Mouse (Mus musculus) limb, embryonic 11.5 days (tissue): ENCODE results near the gene Adamts15. TPM values are rescaled to one million over a fixed set of nuclear protein-coding genes. Genes with fewer than 3 reads are reported as not detected.

Experiments used
- ATAC-seq: fragments of 200-750 bp; cut with Nextera tagmentation; 2 replicates; pipeline ENCODE4 v1.8.0; 2017; ENCODE audit warnings: low read depth; ENCODE audit not compliant: insufficient number of reproducible peaks, low FRiP score, low TSS enrichment
- DNase-seq: peaks from one replicate; pipeline ENCODE4 v3.0.0-alpha.2; 2015; ENCODE audit warnings: low spot score
- H3K27ac ChIP-seq: fragments of 300-500 bp; sonication (generic); replicated peaks from 2 replicates; pipeline ENCODE4 v1.5.1; 2014; ENCODE audit warnings: low read depth, mild to moderate bottlenecking, low read length
- H3K27me3 ChIP-seq: fragments of 300-500 bp; sonication (generic); 2 replicates; pipeline ENCODE4 v1.6.1; 2014; ENCODE audit warnings: mild to moderate bottlenecking, low read length, mixed read lengths; ENCODE audit not compliant: control insufficient read depth, insufficient read depth
- H3K36me3 ChIP-seq: fragments of 300-500 bp; sonication (generic); 2 replicates; pipeline ENCODE4 v1.6.1; 2014; ENCODE audit warnings: mild to moderate bottlenecking, low read length, moderate library complexity, mixed read lengths; ENCODE audit not compliant: control insufficient read depth, insufficient read depth
- H3K4me1 ChIP-seq: fragments of 300-500 bp; sonication (generic); 2 replicates; pipeline ENCODE4 v1.6.1; 2014; ENCODE audit warnings: low read length, mixed read lengths; ENCODE audit not compliant: control insufficient read depth, insufficient read depth
- H3K4me2 ChIP-seq: fragments of 300-500 bp; sonication (generic); 2 replicates; pipeline ENCODE4 v1.6.1; 2014; ENCODE audit warnings: low read depth, mild to moderate bottlenecking, moderate library complexity; ENCODE audit not compliant: severe bottlenecking
- H3K4me3 ChIP-seq: fragments of 300-500 bp; sonication (generic); 2 replicates; pipeline ENCODE4 v1.5.1; 2014; ENCODE audit warnings: low read depth, low read length
- H3K9ac ChIP-seq: fragments of 300-500 bp; sonication (generic); 2 replicates; pipeline ENCODE4 v1.6.1; 2014; ENCODE audit warnings: mild to moderate bottlenecking, low read length
- H3K9me3 ChIP-seq: fragments of 300-500 bp; sonication (generic); 2 replicates; pipeline ENCODE4 v1.6.1; 2016; ENCODE audit warnings: low read length; ENCODE audit not compliant: control insufficient read depth
- WGBS: fragments of 180-500 bp; shearing (Covaris S2); extraction: QIAGEN DNeasy Blood & Tissue Kit; methylation state at CpG from one replicate; pipeline ENCODE4 v1.1.7; 2014; 5-methylcytosine and 5-hydroxymethylcytosine counted together
- polyA plus RNA-seq: library from polyadenylated mRNA; unstranded; fragments of >200 nt; fragmentation: Nextera tagmentation; extraction: Ambion mirVana; gene quantifications from 2 replicates; pipeline ENCODE4 v1.2.1, GENCODE M21; 2014

The Adamts15 gene
- polyA plus RNA-seq, 1 experiment from 2014 or later = 6.7 TPM

DNA sequence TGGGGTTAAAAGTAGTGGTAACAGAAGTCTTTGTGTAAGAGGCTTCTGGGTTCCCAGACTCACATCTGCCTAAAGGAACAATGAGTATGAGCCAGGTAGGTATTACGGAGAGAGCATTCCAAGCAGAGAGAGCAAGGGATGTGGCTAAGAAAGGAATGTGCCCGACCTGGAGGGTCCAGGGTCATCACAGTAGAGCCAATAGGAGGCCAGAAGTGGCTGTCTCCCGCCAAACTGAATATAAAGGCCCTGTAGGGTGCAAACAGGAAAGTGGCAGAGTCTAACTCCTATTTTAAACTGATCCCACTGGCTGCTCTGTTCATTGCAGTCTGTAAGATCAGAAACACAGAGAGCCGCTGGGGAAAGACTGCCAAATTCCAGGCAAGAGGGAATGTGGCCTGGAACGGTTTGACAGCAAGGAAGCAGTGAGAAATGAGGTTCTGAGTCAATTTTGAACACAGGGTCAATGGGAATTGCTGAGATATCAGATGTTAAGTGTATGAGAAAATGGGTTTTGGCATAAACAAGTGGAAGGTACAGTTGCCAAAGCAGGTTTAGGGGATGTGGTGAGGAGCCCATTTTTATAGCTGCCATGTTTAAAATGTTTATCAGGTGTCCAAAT is 14.5 kb downstream of the Adamts15 start:
- Histone ChIP-seq H3K9ac (no peak overlapping the region), H3K27me3 (no peaks in the 10 kb centered on the region), H3K36me3 (no peaks in the 10 kb centered on the region; the same call in 1 of the 2 replicates), H3K27ac (no peak overlapping the region), H3K9me3 (no peaks in the 10 kb centered on the region), H3K4me1 (no peaks in the 10 kb centered on the region), H3K4me2 (no peak overlapping the region), H3K4me3 (no peak overlapping the region)
- 67% methylated on average over 5 of the region's 5 CpGs for WGBS
- no peak for DNase-seq
- no peak for ATAC-seq

DNA sequence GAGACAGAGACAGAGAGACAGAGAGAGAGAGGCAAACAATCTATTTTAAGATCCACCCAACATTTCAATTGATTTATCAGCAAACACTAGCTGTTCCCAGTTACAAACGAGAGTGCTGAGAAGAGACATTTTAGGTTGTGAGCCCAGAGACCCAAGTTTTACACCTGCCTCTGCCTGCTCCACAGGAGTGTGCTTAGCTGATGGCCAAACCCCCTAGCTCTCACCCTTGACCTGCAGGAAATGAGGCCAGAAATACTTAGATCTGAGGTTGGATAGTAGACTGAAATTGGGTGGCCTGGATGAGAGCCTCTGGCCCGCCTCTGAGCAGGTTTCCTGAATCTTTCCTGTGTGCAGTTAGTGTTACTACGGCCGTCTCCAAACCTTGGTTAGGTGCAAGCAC is 15.8 kb downstream of the Adamts15 start:
- no peak for DNase-seq
- peaks cover 2% of the 10 kb centered on the region; the same call in 1 of the 2 replicates for H3K36me3 ChIP-seq
- WGBS = 82% methylated on average over 4 of the region's 4 CpGs

GRCm38 (mm10) chr9:30905861-30906260 is 16.4 kb downstream of the Adamts15 start:
- DNase-seq (no peak), ATAC-seq (no peak)
- Histone ChIP-seq H3K9me3 (no peaks in the 10 kb centered on the region), H3K36me3 (peaks cover 2% of the 10 kb centered on the region; the same call in 1 of the 2 replicates), H3K9ac (no peak overlapping the region), H3K27me3 (no peaks in the 10 kb centered on the region), H3K27ac (no peak overlapping the region), H3K4me3 (no peak overlapping the region), H3K4me2 (no peak overlapping the region), H3K4me1 (no peaks in the 10 kb centered on the region)
- whole genome bisulfite sequencing = 86% methylated on average over 10 of the region's 10 CpGs

More for the DNA sequence above, 15.8 kb downstream of the Adamts15 start:
- no peak overlapping the region for H3K4me3 ChIP-seq
- no peak overlapping the region for H3K4me2 ChIP-seq
- H3K9ac ChIP-seq = no peak overlapping the region
- no peak overlapping the region for H3K27ac ChIP-seq
- H3K4me1 ChIP-seq = no peaks in the 10 kb centered on the region
- no peaks in the 10 kb centered on the region for H3K27me3 ChIP-seq
- no peak for ATAC-seq
- H3K9me3 ChIP-seq = no peaks in the 10 kb centered on the region

DNA sequence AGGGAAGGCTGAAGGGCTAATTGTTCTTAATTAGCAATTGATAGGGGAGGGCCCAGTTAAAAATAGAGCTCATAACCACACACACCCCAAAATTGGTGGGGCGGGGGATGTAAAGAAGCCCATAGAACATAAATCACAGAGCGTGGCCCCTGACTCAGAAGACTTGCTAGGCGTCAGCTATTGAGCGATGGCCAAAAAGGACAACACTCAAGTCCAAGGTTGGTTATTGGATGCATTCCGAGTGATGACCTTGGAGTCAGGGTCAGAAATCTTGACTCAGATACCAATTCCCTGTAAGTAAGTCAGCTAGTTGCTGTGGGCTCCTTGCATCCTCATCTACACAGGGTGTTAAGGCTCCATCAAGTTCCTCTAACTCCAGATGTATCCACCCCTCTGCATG is 19.0 kb downstream of the Adamts15 start:
- Histone ChIP-seq H3K4me3 (no peak overlapping the region), H3K27ac (no peak overlapping the region), H3K27me3 (no peaks in the 10 kb centered on the region), H3K9me3 (no peaks in the 10 kb centered on the region), H3K9ac (no peak overlapping the region), H3K36me3 (peaks cover 2% of the 10 kb centered on the region; the same call in 1 of the 2 replicates), H3K4me1 (no peaks in the 10 kb centered on the region), H3K4me2 (no peak overlapping the region)
- DNase-seq (no peak), ATAC-seq (no peak)
- WGBS = 93% methylated on average over 5 of the region's 5 CpGs

DNA sequence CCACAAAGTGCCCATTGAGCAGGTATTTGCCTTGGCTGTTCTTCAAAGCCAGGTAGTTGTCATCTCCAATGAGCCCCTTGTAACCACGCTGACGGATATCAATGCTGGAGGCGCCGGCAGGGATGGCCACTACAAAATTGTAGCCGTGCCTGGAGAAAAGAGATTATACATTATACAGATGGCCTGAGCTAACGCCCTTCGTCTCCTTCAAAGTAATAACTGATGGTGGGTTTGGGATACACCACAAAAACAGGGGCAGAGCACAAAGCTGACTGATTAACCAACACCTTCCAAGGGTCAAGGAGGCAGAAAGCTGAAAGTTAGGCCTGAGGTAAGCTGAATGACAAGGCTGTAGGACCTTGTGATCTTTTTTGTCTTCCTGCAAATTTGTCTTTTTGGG is 19.6 kb downstream of the Adamts15 start:
- H3K4me3 ChIP-seq = no peak overlapping the region
- WGBS = 91% methylated on average over 7 of the region's 7 CpGs
- H3K27ac ChIP-seq = no peak overlapping the region
- H3K36me3 ChIP-seq = peaks cover 2% of the 10 kb centered on the region; the same call in 1 of the 2 replicates
- H3K9ac ChIP-seq = no peak overlapping the region
- no peaks in the 10 kb centered on the region for H3K9me3 ChIP-seq
- H3K27me3 ChIP-seq = no peaks in the 10 kb centered on the region
- no peak overlapping the region for H3K4me2 ChIP-seq
- no peak for DNase-seq
- H3K4me1 ChIP-seq = no peaks in the 10 kb centered on the region
- no peak for ATAC-seq

DNA sequence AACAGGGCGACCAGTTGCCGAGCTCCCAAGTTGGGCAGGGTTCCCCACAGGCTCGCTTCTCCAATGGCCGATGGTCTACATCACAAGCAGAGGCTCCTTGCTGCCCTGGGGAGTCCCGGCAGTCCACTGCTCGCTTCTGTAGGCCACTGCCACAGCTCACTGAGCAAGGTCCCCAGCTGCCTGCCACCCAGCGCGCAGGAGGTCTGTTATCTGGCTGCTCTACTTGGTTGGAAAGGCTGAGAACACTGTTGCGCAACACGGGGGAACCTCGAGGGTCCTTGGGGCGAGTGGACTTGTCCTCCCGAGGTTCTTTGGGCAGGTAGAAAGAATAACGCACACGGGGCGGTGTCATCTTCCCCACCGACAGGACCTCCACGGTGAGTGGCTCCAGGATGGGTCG is 20.1 kb downstream of the Adamts15 start:
- Histone ChIP-seq H3K9me3 (no peaks in the 10 kb centered on the region), H3K4me3 (no peak overlapping the region), H3K9ac (no peak overlapping the region), H3K27me3 (no peaks in the 10 kb centered on the region), H3K4me2 (no peak overlapping the region), H3K27ac (no peak overlapping the region), H3K4me1 (no peaks in the 10 kb centered on the region), H3K36me3 (peaks cover 2% of the 10 kb centered on the region; the same call in 1 of the 2 replicates)
- 91% methylated on average over 19 of the region's 19 CpGs for whole genome bisulfite sequencing
- DNase-seq (no peak), ATAC-seq (no peak)

- Histone ChIP-seq H3K9me3 (no peaks in the 10 kb centered on the region), H3K4me2 (no peak overlapping the region)
- WGBS = 83% methylated on average over 2 of the region's 2 CpGs
Measured at GRCm38 (mm10) chr9:30897169-30897568, 25.1 kb downstream of the Adamts15 start.

GRCm38 (mm10) chr9:30896752-30897151 is 25.5 kb downstream of the Adamts15 start:
- no peak overlapping the region for H3K4me2 ChIP-seq
- no peak overlapping the region for H3K27ac ChIP-seq
- H3K9ac ChIP-seq = no peak overlapping the region
- H3K4me3 ChIP-seq = no peak overlapping the region
- WGBS = 85% methylated on average over 5 of the region's 5 CpGs
- peaks cover 2% of the 10 kb centered on the region; the same call in 1 of the 2 replicates for H3K36me3 ChIP-seq
- H3K27me3 ChIP-seq = no peaks in the 10 kb centered on the region
- no peaks in the 10 kb centered on the region for H3K4me1 ChIP-seq
- no peaks in the 10 kb centered on the region for H3K9me3 ChIP-seq
- no peak for ATAC-seq
- DNase-seq = no peak

More at GRCm38 (mm10) chr9:30897169-30897568, 25.1 kb downstream of the Adamts15 start:
- ATAC-seq (no peak), DNase-seq (no peak)
- Histone ChIP-seq H3K36me3 (peaks cover 2% of the 10 kb centered on the region; the same call in 1 of the 2 replicates), H3K27ac (no peak overlapping the region), H3K9ac (no peak overlapping the region), H3K4me3 (no peak overlapping the region), H3K27me3 (no peaks in the 10 kb centered on the region), H3K4me1 (no peaks in the 10 kb centered on the region)

DNA sequence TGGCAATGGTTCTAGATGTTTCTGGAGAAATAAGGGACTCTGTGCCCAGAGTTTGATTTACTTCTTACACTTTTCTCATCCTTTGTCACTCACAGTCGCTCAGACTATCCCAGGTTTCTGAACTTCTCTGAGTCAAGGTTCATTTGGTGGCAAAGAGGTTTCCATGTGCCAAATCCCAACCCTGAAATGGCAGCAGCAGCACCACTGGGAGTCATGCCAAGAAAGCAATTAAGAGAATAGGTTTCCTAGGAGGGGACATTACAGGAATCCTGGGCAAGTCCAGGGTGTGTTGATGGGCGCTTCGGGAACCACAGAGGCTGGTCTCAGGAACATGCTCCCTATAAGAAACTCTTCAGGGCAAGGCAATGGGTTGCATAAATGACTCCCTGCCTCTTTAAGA is 26.6 kb downstream of the Adamts15 start:
- Histone ChIP-seq H3K4me3 (no peak overlapping the region), H3K4me1 (no peaks in the 10 kb centered on the region), H3K36me3 (no peaks in the 10 kb centered on the region), H3K9ac (no peak overlapping the region), H3K27ac (no peak overlapping the region), H3K4me2 (no peak overlapping the region), H3K9me3 (no peaks in the 10 kb centered on the region), H3K27me3 (no peaks in the 10 kb centered on the region)
- ATAC-seq (no peak), DNase-seq (no peak)
- WGBS = 91% methylated on average over 3 of the region's 3 CpGs
